Comparison of ENCODE assay signal across 20 mouse cellular contexts in genomic region chr2:31796943-31797342, GRCm38 (mm10). TPM values are rescaled to one million over a fixed set of nuclear protein-coding genes. Genes with fewer than 3 reads are reported as not detected.
DNase-seq lines count a peak whose midpoint lies in the region; TF ChIP-seq lines count a peak whose summit lies in the region.
"Had no signal": no experiment of that assay in that cellular context is flagged by ENCODE, and none has a peak within 500 bp of the region (broad histone marks: within the 10 kb centered on the region; RNA-seq: fewer than 3 reads in every experiment).

No protein-coding gene starts in this region.

- no peak overlapping the region for H3K4me3 ChIP-seq in layer of hippocampus, adult 2 months
- H3K4me3 ChIP-seq: embryonic facial prominence, embryonic 12.5 days; forebrain, embryonic 15.5 days; heart, embryonic 13.5 days; hindbrain, embryonic 12.5 days had no signal

- DNase-seq in gastrocnemius, adult 18-20 months (ENCODE audit: low spot score) = peak; percentile 43
- no peak for DNase-seq in gastrocnemius, adult 8-10 months (ENCODE audit: low spot score in 2 of 2)
- DNase-seq in layer of hippocampus, adult 2 months (ENCODE audit: low spot score in 2 of 2) = no peak
- no peak for DNase-seq in layer of hippocampus, postnatal 14 days (ENCODE audit: low spot score in 2 of 2)
- DNase-seq in brain, adult 2 months (ENCODE audit: low read depth, low spot score) = peak; percentile 40
- peak; percentile 40 for DNase-seq in lung, postnatal 25 days (ENCODE audit: low spot score)
- DNase-seq in spleen, postnatal 14 days (ENCODE audit: low spot score in 2 of 2) = no peak
- DNase-seq: adrenal gland, adult 8-10 months; adrenal gland, postnatal 36 days; B cell, adult 2 months; cerebellum, adult 11 months; cerebellum, adult 8-10 months; cerebellum, postnatal 14 days; heart, postnatal 10 days; heart, postnatal 4 days had no signal

- no peak for TF ChIP-seq CTCF in layer of hippocampus, adult 2 months (conservative IDR thresholded peaks at IDR 0.05)

- peak overlapping the region; percentile 39; the same call in 1 of the 2 replicates for H3K27ac ChIP-seq in layer of hippocampus, adult 2 months
- H3K27ac ChIP-seq: embryonic facial prominence, embryonic 12.5 days; forebrain, embryonic 15.5 days; heart, embryonic 13.5 days; hindbrain, embryonic 12.5 days had no signal

RNA-seq across cellular contexts. Expression of gene Qrfp, which starts 13.4 kb away (rescaled TPM):
- not detected for total RNA-seq in gastrocnemius, adult 18-20 months (2021)
- not detected for total RNA-seq in gastrocnemius, adult 8-10 months (2022)
- total RNA-seq in layer of hippocampus, adult 2 months (2021) = not detected
- not detected for total RNA-seq in layer of hippocampus, postnatal 14 days (2021)
- total RNA-seq: adrenal gland, adult 8-10 months; adrenal gland, postnatal 36 days; granulocyte monocyte progenitor cell, adult 5-6 weeks; heart, postnatal 10 days; heart, postnatal 4 days had no signal

RNA-seq across cellular contexts. Expression of gene Fibcd1, which starts 48.9 kb away (rescaled TPM):
- total RNA-seq in gastrocnemius, adult 18-20 months (2021) = under 1 TPM in 1 of 2 experiments, not detected in 1; 0.05 TPM
- total RNA-seq in gastrocnemius, adult 8-10 months (2022) = not detected
- total RNA-seq in layer of hippocampus, adult 2 months (2021) = 100 to 1,000 TPM; 108 to 110 TPM
- total RNA-seq in layer of hippocampus, postnatal 14 days (2021) = 100 to 1,000 TPM; 111 to 117 TPM
- total RNA-seq: granulocyte monocyte progenitor cell, adult 5-6 weeks; heart, postnatal 10 days; heart, postnatal 4 days had no signal

Comparison
In these comparisons a context has a peak if more than half of its experiments do, and no peak if none do; other contexts are left out.
1. DNase-seq: peak in gastrocnemius, adult 18-20 months (single experiment), brain, adult 2 months (single experiment) and lung, postnatal 25 days (single experiment); none in gastrocnemius, adult 8-10 months (0 of 2), layer of hippocampus, adult 2 months (0 of 2), layer of hippocampus, postnatal 14 days (0 of 2) and spleen, postnatal 14 days (0 of 2).
2. RNA of gene Fibcd1, which starts 48.9 kb away (total RNA-seq): 111 to 117 TPM in layer of hippocampus, postnatal 14 days and 108 to 110 TPM in layer of hippocampus, adult 2 months; 0.05 TPM in gastrocnemius, adult 18-20 months and not detected in gastrocnemius, adult 8-10 months; every median in the first group is over 100 times any median in the second.